Mouse (Mus musculus) midbrain, embryonic 13.5 days (tissue): ENCODE results near the gene Prpsap2. TPM values are rescaled to one million over a fixed set of nuclear protein-coding genes. Genes with fewer than 3 reads are reported as not detected.
"Not testable (repeated sequence)": the region's sequence is repeated elsewhere in the genome, so short reads cannot be mapped to it uniquely, and the experiment has no call there.

Source experiments
- ATAC-seq: fragments of 200-750 bp; cut with Nextera tagmentation; 2 replicates; pipeline ENCODE4 v1.8.0; 2017; ENCODE audit warnings: mild to moderate bottlenecking, moderate TSS enrichment, moderate library complexity
- H3K27ac ChIP-seq: fragments of 300-500 bp; sonication (generic); 2 replicates; pipeline ENCODE4 v1.5.1; 2015; ENCODE audit warnings: inconsistent platforms, mild to moderate bottlenecking, moderate library complexity
- H3K27me3 ChIP-seq: fragments of 300-500 bp; sonication (generic); 2 replicates; pipeline ENCODE4 v1.6.1; 2015; ENCODE audit warnings: mild to moderate bottlenecking, inconsistent platforms
- H3K36me3 ChIP-seq: fragments of 300-500 bp; sonication (generic); 2 replicates; pipeline ENCODE4 v1.6.1; 2015; ENCODE audit warnings: mild to moderate bottlenecking, inconsistent platforms
- H3K4me1 ChIP-seq: fragments of 300-500 bp; sonication (generic); replicated peaks from 2 replicates; pipeline ENCODE4 v1.6.1; 2015; ENCODE audit warnings: inconsistent platforms
- H3K4me2 ChIP-seq: fragments of 300-500 bp; sonication (generic); replicated peaks from 2 replicates; pipeline ENCODE4 v1.6.1; 2015; ENCODE audit warnings: moderate library complexity, mild to moderate bottlenecking, inconsistent platforms
- H3K4me3 ChIP-seq: fragments of 300-500 bp; sonication (generic); replicated peaks from 2 replicates; pipeline ENCODE4 v1.5.1; 2015; ENCODE audit warnings: mild to moderate bottlenecking, inconsistent platforms
- H3K9ac ChIP-seq: fragments of 300-500 bp; sonication (generic); replicated peaks from 2 replicates; pipeline ENCODE4 v1.6.1; 2015; ENCODE audit warnings: mild to moderate bottlenecking, inconsistent platforms
- H3K9me3 ChIP-seq: fragments of 300-500 bp; sonication (generic); 2 replicates; pipeline ENCODE4 v1.6.1; 2016; ENCODE audit warnings: mild to moderate bottlenecking, inconsistent platforms
- WGBS: fragments of 180-500 bp; shearing (Covaris S2); methylation state at CpG from one replicate; pipeline ENCODE4 v1.1.7; 2015; 5-methylcytosine and 5-hydroxymethylcytosine counted together
- polyA plus RNA-seq: library from polyadenylated mRNA; unstranded; fragments of >200 nt; fragmentation: Nextera tagmentation; extraction: Ambion mirVana; gene quantifications from 2 replicates; pipeline ENCODE4 v1.2.1, GENCODE M21; 2015

The Prpsap2 gene
- 61.5 and 63.4 TPM in 2 replicates for polyA plus RNA-seq

DNA sequence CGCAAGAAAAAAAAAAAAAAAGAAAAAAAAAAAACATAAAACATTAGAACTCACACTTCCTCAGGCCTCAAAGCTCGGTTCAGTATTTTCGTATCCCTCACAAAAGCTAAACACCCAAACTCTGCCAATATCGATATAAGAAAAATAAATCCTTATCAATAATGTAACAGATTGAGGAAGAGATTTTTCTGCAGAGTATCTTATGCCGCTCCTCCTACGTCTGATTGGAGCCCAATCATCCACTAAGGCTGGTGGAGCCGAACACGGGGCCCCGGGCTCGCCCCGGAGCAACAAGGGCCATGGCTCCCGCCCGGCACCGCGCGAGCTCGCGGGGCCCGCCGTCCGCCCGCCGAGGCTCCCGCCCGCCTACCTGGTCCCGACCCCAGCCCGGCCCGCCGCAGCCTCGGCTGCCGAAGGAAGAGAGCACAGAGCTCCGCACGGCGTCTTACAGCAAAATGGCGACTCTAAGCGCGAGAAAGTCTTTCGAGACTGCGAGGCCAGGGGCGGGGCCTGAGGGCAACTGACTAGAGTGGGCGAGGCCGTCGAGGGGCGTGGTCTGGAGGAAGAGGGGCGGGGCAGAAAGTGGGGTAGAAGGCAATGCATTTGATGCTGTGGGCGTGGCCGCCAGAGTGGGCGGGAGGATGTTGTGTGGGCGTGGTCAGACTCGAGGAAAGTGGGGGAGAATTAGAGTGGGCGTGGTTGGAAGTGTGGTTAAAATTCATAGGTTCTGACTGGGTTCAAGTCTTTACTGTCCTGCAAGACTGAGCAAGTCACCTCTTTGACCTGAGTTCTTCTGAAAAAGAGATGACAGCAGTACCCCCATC lies at the start of gene Prpsap2:
TSS of gene Prpsap2 (minus strand) at position 505 of the 824 bp plus-strand sequence.
- ATAC-seq: peak; percentile 94

DNA sequence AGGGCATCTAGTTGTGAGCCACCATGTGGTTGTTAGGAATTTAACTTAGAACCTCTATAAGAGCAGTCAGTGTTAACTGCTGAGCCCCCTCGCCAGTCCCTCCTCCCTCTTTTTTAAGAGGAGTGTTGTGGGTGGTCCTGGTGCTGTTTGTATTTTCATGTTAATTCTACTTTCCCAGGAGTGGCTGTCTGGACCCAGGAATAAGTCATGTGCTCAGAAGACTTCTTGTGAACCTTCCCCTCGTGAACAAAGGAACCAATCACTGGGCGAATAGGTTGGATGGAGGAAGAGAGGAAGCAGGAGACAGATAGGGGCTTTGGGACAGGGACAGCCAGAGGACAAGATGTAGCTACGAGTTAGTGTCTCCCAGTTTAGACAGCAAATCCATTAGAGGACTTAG lies 47.9 kb upstream of the Prpsap2 start:
- 23% methylated on average over 4 of the region's 4 CpGs for WGBS
- ATAC-seq: no peak
- Histone ChIP-seq H3K4me3 (no peak overlapping the region), H3K27ac (no peak overlapping the region), H3K9me3 (no peaks in the 10 kb centered on the region), H3K4me2 (no peak overlapping the region), H3K9ac (no peak overlapping the region), H3K36me3 (peaks cover 81% of the 10 kb centered on the region), H3K27me3 (no peaks in the 10 kb centered on the region), H3K4me1 (no peaks in the 10 kb centered on the region)

More for the DNA sequence above, at the start of gene Prpsap2:
- peak within 1 kb of the TSS; percentile 88 for H3K27ac ChIP-seq
- WGBS: under 1% methylated on average over 51 of the region's 51 CpGs
- peaks cover 25% of the 10 kb centered on the region for H3K4me1 ChIP-seq
- H3K4me3 ChIP-seq: peak within 1 kb of the TSS; percentile 61
- no peaks in the 10 kb centered on the region for H3K27me3 ChIP-seq
- peak within 1 kb of the TSS; percentile 67 for H3K4me2 ChIP-seq
- H3K9ac ChIP-seq: peak within 1 kb of the TSS; percentile 79
- 0 out of 2 replicates have a peak, but pooled peaks cover 2% of the 10 kb centered on the region for H3K36me3 ChIP-seq
- H3K9me3 ChIP-seq: no peaks in the 10 kb centered on the region

DNA sequence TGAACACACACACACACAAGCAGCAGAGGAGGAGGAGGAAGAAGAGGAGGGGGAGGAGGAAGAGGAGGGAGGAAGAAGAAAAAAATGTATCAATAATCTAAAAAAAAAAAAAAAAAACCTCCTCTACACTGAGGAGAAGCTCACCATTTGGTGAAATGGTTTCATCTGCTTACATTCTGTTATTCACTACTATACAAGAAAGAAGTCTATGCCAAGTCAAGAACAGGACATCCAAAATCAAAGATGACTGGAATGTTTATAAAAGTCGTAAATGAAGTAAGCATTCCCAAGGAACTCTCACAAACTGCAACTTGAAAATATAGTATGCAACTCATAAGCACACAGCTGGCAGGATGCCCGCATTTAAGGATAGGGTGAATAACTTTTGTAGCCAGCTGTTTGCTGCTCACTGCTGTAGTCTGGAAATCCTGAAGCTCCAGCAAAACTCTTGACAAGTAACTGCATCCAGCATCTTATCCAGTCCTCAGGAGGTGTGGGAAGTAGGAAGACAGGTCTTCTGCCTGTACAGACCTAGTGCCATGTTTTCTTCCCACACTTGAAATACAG lies 46.7 kb upstream of the Prpsap2 start:
- ATAC-seq: no peak

DNA sequence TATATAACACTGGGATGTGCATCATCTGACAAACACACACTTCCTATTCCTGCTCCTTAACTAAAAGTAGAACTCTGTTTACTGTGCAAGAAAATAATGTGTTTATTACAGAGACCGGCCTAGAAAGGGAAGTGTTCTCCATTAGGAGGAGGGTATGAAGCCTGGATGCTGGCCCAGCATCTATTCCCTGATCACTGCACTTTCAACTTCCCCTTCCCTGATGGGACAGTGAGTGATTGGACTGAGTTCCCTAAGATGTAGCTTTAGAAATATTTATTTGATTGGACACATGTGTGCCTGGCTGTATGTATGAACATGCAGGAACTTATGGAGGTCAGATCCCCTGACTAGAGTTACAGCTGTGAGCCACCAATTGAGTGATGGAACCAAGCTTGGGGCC lies 31.6 kb upstream of the Prpsap2 start:
- H3K4me3 ChIP-seq: no peak overlapping the region
- H3K27ac ChIP-seq: no peak overlapping the region
- 93% methylated on average over 1 of the region's 1 CpGs for WGBS
- H3K36me3 ChIP-seq: peaks cover 65% of the 10 kb centered on the region
- H3K27me3 ChIP-seq: no peaks in the 10 kb centered on the region
- no peak overlapping the region for H3K9ac ChIP-seq
- H3K4me2 ChIP-seq: no peak overlapping the region
- H3K4me1 ChIP-seq: no peaks in the 10 kb centered on the region
- ATAC-seq: no peak
- no peaks in the 10 kb centered on the region for H3K9me3 ChIP-seq

More for the DNA sequence above, 46.7 kb upstream of the Prpsap2 start:
- H3K4me3 ChIP-seq: no peak overlapping the region
- H3K9ac ChIP-seq: no peak overlapping the region
- no peak overlapping the region for H3K4me2 ChIP-seq
- no peaks in the 10 kb centered on the region for H3K4me1 ChIP-seq
- H3K27ac ChIP-seq: no peak overlapping the region
- no peaks in the 10 kb centered on the region for H3K9me3 ChIP-seq
- H3K27me3 ChIP-seq: no peaks in the 10 kb centered on the region
- peaks cover 73% of the 10 kb centered on the region for H3K36me3 ChIP-seq
- 96% methylated on average over 2 of the region's 2 CpGs for WGBS

DNA sequence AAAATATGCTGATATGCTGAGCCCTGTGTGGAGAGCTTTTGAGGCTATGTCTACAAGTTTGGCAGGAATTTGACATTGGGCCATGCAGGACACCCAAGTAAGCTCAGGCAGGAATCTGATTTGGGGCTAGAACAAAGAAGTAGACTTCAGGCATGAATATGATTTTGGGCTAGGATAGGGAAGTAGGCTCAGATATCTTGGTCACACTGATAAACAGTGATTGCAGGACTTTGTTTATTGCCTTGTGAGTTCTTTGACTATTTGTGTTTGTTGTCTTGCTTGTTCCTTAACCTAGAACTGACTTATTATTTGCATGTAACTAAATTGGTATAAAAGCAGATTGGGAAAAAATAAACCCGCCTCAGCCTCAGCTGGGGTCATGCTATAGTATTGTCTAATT lies 26.7 kb upstream of the Prpsap2 start:
- Histone ChIP-seq H3K9ac (no peak overlapping the region), H3K36me3 (peaks cover 78% of the 10 kb centered on the region), H3K4me2 (no peak overlapping the region)

DNA sequence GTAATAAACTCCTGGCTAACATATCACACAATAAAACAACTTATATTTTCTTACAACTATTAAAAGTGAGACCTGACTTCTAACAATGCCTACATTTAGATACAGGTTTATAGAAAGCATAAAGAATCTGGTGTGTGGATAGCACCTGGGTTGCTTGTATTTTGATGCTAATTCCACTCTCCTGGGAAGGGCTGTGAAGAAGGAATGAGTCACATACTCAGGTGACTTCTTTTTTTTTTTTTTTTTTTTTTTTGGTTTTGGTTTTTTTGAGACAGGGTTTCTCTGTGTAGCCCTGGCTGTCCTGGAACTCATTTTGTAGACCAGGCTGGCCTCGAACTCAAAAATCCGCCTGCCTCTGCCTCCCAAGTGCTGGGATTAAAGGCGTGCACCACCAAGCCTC lies 20.6 kb upstream of the Prpsap2 start:
- not testable (repeated sequence) for H3K4me2 ChIP-seq, H3K4me3 ChIP-seq, H3K9me3 ChIP-seq, H3K27ac ChIP-seq, H3K4me1 ChIP-seq, H3K27me3 ChIP-seq, ATAC-seq, H3K9ac ChIP-seq
- peaks cover 65% of the 10 kb centered on the region for H3K36me3 ChIP-seq
- 98% methylated on average over 3 of the region's 3 CpGs for WGBS

More for the DNA sequence above, 26.7 kb upstream of the Prpsap2 start:
- ATAC-seq: no peak
- Histone ChIP-seq H3K27me3 (no peaks in the 10 kb centered on the region), H3K4me3 (no peak overlapping the region), H3K4me1 (no peaks in the 10 kb centered on the region), H3K27ac (no peak overlapping the region), H3K9me3 (no peaks in the 10 kb centered on the region)
- 96% methylated on average over 1 of the region's 1 CpGs for WGBS

DNA sequence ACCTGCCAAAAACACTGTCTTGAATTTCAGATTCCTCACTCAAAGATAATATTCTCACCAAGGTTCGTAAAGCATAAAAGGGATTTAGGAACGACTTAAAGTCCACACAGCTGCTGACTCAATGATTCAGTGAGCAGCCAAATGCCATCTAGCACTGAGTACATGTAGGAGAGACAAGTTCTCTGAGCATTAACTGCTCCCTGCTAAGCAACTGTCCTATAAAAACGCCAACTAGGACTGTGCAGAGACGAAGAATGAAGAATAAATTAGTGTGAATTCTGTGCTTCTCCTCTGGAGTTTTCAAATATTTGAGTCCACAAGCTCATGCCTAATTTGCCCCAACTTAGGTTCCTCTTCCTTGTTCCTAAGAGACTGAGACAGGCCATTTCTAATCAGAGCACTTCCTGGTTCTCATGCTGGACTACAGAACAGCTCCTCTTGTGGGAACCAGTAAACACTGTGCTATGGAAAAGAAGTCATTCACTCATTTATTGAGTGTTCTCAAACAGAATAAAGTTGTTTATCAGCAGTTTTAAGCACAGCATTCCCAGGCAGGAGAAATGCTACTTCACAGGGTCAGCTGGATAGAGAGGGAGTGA lies 12.8 kb upstream of the Prpsap2 start:
- H3K4me2 ChIP-seq: no peak overlapping the region
- H3K9me3 ChIP-seq: no peaks in the 10 kb centered on the region
- peaks cover 47% of the 10 kb centered on the region for H3K36me3 ChIP-seq
- no peak overlapping the region for H3K27ac ChIP-seq
- H3K27me3 ChIP-seq: no peaks in the 10 kb centered on the region
- no peak overlapping the region for H3K9ac ChIP-seq
- no peak overlapping the region for H3K4me3 ChIP-seq
- WGBS: 87% methylated on average over 4 of the region's 4 CpGs
- no peak for ATAC-seq
- H3K4me1 ChIP-seq: no peaks in the 10 kb centered on the region

DNA sequence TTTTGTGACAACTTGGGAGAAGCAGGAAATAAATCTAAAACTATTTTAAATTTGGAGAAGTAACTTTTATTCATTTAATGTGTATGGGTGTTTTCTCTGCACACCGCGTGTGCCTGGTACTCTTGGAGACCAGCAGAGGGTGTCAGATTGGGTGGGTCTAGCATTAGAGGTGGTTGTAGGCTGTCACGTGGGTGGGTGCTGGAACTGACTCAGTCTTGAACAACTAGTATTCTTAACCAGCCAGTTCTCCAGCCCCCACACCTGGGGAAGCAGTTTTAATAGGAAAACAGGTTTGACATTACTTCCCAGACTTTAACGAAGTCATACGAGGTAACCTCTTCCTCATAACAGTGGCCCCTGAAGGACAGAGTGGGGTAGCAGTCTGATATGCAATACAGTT lies 1.4 kb downstream of the Prpsap2 start:
- 76% methylated on average over 5 of the region's 5 CpGs for WGBS
- no peak for ATAC-seq
- Histone ChIP-seq H3K36me3 (peaks cover 9% of the 10 kb centered on the region), H3K9ac (no peak overlapping the region), H3K9me3 (no peaks in the 10 kb centered on the region), H3K4me1 (peaks cover 25% of the 10 kb centered on the region), H3K27ac (no peak overlapping the region), H3K27me3 (no peaks in the 10 kb centered on the region), H3K4me2 (peak overlapping the region; percentile 67), H3K4me3 (peak overlapping the region; percentile 61)

DNA sequence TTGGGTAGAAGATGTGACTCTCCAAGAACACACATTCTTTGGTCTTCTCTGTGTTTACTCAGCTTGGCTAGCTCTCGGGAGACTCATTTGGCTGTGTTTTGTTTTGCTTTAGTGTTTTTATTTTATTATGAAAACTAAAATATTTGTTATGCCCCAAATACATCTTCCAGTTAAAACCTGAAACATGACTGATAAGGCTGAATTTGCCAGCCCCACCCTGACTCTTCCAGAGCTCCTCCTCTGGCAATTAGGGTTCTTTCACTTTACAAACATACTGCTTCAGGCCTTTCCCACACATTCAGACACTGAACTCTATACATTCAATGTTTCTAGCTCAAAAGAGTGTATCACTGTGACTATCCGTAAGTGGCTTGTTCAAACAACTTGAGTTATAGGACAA lies 4.7 kb downstream of the Prpsap2 start:
- H3K4me1 ChIP-seq: peaks cover 25% of the 10 kb centered on the region
- no peak overlapping the region for H3K4me2 ChIP-seq
- no peak overlapping the region for H3K4me3 ChIP-seq
- ATAC-seq: no peak
- H3K27ac ChIP-seq: no peak overlapping the region
- 86% methylated on average over 2 of the region's 2 CpGs for WGBS
- peaks cover 33% of the 10 kb centered on the region for H3K36me3 ChIP-seq
- no peak overlapping the region for H3K9ac ChIP-seq
- no peaks in the 10 kb centered on the region for H3K9me3 ChIP-seq
- H3K27me3 ChIP-seq: no peaks in the 10 kb centered on the region

DNA sequence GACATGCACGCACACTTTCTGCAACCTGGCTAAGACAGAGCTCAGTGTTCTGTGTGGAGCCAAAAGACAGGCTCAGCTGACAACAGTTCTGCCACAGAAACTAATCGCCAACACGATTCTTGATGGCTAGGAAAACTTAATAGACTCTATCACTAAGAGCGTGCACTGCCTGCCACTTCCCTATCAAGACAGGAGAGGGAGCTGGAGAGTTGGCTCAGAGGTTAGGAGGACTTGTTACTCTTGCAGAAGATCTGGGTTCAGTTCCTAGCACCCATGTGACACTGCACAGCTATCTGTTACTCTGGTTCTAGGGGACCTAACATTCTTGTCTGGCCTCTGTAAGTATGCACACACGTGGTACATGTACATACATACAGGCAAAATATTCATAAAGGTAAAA lies 10.3 kb downstream of the Prpsap2 start:
- Histone ChIP-seq H3K27ac (no peak overlapping the region), H3K9ac (no peak overlapping the region), H3K4me3 (no peak overlapping the region), H3K4me1 (no peaks in the 10 kb centered on the region), H3K27me3 (no peaks in the 10 kb centered on the region), H3K36me3 (peaks cover 77% of the 10 kb centered on the region), H3K4me2 (no peak overlapping the region), H3K9me3 (no peaks in the 10 kb centered on the region)
- WGBS: 81% methylated on average over 5 of the region's 5 CpGs
- ATAC-seq: no peak

DNA sequence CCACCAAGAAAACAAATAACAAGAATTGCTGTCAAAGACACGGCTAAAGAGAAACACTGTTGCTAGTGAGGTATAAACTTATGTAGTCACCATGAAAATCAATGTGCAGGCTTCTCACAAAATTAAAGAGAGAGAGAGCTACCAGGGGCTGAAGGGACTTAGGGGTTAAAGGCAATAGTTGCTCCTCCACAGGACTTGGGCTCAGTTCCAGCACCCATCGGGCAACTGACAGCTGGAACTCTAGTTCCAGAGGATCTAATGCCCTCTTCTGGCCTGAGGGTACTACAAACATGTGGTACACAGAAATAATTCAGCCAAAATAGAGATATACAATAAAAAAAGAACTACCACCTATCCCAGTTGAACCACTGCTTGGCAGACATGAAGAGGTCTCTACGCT lies 14.7 kb downstream of the Prpsap2 start:
- no peak overlapping the region for H3K27ac ChIP-seq
- no peak for ATAC-seq
- 80% methylated on average over 3 of the region's 3 CpGs for WGBS

DNA sequence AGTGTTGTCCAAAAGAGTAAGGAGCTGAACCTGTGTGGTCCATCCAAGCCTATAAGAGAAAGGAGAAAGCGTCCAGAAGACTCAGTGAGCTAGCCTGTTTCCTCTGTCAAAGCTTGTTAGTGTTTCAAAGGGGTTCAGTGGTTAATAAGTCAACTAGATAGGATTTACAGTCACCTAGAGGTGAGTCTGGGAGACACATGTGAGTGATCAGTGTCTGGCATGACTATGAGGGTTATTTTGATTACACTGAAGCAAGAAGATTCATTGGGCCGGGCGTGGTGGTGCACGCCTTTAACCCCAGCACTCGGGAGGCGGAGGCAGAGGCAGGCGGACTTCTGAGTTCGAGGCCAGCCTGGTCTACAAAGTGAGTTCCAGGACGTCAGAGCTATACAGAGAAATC lies 16.1 kb downstream of the Prpsap2 start:
- peaks cover 76% of the 10 kb centered on the region for H3K36me3 ChIP-seq
- H3K4me2 ChIP-seq: no peak overlapping the region
- H3K9ac ChIP-seq: no peak overlapping the region
- no peak overlapping the region for H3K4me3 ChIP-seq
- no peaks in the 10 kb centered on the region for H3K9me3 ChIP-seq
- no peaks in the 10 kb centered on the region; the same call in 1 of the 2 replicates for H3K4me1 ChIP-seq
- H3K27ac ChIP-seq: no peak overlapping the region
- WGBS: 94% methylated on average over 9 of the region's 9 CpGs
- H3K27me3 ChIP-seq: no peaks in the 10 kb centered on the region
- ATAC-seq: no peak

More for the DNA sequence above, 14.7 kb downstream of the Prpsap2 start:
- no peaks in the 10 kb centered on the region for H3K27me3 ChIP-seq
- no peaks in the 10 kb centered on the region; the same call in 1 of the 2 replicates for H3K4me1 ChIP-seq
- H3K36me3 ChIP-seq: peaks cover 78% of the 10 kb centered on the region
- H3K4me3 ChIP-seq: no peak overlapping the region
- no peak overlapping the region for H3K4me2 ChIP-seq
- H3K9me3 ChIP-seq: no peaks in the 10 kb centered on the region
- H3K9ac ChIP-seq: no peak overlapping the region
